Mouse (Mus musculus) brain, embryonic 14.5 days (tissue): ENCODE measurements around the gene Lmntd1.

Experiments
- CTCF ChIP-seq: fragments of 200-500 bp; IDR thresholded peaks from 2 replicates; pipeline ENCODE4 v1.5.1; 2012; ENCODE audit warnings: inconsistent platforms, mild to moderate bottlenecking, moderate library complexity, borderline replicate concordance; ENCODE audit not compliant: insufficient read depth, insufficient read length; ENCODE audit errors: extremely low read depth
- POLR2A ChIP-seq: fragments of 200-500 bp; IDR thresholded peaks from 2 replicates; pipeline ENCODE4 v1.6.1; 2012; ENCODE audit warnings: mild to moderate bottlenecking, inconsistent platforms, borderline replicate concordance; ENCODE audit not compliant: poor library complexity, insufficient read depth, insufficient read length, severe bottlenecking; ENCODE audit errors: extremely low read depth

- TF ChIP-seq POLR2A (no peak), CTCF (peak; percentile 76; the same call in 1 of the 2 replicates)
These were observed 272.6 kb downstream of the Lmntd1 start for GRCm38 (mm10) chr6:145341301-145342193.
